In the genomic region with DNA sequence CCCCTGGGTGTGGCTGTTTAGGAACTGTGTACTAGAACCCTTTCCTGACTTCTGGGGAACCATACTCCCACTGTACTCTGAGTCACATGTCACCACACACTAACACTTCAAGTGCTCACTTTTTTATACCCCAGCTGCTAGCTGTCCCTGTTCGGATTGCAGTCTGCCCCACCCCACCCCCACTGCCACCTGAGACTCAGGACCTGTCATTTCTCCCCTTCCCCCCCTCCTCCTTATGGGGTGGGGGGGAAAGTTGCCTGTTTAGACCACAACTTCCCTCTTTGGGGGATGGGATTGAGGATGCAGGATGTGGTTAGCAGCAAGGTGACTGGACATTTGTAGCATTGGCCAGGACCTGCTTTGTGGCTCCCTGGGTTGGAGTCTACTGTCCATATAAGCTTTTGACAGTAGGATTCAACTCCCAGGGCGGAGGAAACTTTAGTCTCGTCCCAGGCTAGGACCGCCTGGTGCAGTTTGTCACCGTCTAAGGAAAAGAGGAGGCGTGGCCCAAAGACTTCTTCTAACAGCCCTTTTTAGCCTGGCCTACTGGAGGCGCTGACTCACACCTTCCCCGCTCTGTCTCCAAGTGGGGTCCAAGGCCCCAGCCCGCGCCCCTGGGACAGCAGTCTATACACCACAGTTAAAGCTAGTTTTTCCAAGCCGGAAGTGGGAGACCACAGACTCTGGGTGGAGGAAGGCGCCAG, we compare ENCODE assay signal across 8 mouse cellular contexts. TPM values are rescaled to one million over a fixed set of nuclear protein-coding genes. Genes with fewer than 3 reads are reported as not detected.
DNase-seq lines count a peak whose midpoint lies in the region; ATAC-seq lines count a peak whose summit lies in the region.

No protein-coding gene starts in this region.

- no peaks in the 10 kb centered on the region for H3K9me3 ChIP-seq in heart, embryonic 14.5 days (ENCODE audit: control insufficient read depth, low read length)
- no peaks in the 10 kb centered on the region for H3K9me3 ChIP-seq in embryonic facial prominence, embryonic 12.5 days
- no peaks in the 10 kb centered on the region for H3K9me3 ChIP-seq in liver, embryonic 16.5 days (replicated peaks; ENCODE audit: control insufficient read depth, low read length)

- H3K4me3 ChIP-seq in heart, embryonic 14.5 days (ENCODE audit: control insufficient read depth in 1 of 2, insufficient read depth in 1 of 2, low read depth in 1 of 2, low read length in 2 of 2), result peak overlapping the region; percentile 29 to 31; a peak in 1 of 4 replicates
- no peak overlapping the region for H3K4me3 ChIP-seq in embryonic facial prominence, embryonic 12.5 days
- peak overlapping the region; percentile 43; the same call in 1 of the 2 replicates for H3K4me3 ChIP-seq in liver, embryonic 16.5 days (ENCODE audit: low read depth, low read length)

- H3K9ac ChIP-seq in heart, embryonic 14.5 days (ENCODE audit: low read length), result no peak overlapping the region; the same call in 1 of the 2 replicates
- no peak overlapping the region for H3K9ac ChIP-seq in embryonic facial prominence, embryonic 12.5 days
- H3K9ac ChIP-seq in liver, embryonic 16.5 days (ENCODE audit: low read depth, low read length), result no peak overlapping the region

- peak overlapping the region; percentile 29 to 44; a peak in 3 of 4 replicates for H3K27ac ChIP-seq in heart, embryonic 14.5 days (replicated peaks in 1 of 2; ENCODE audit: control insufficient read depth in 1 of 2, insufficient read depth in 1 of 2, low read depth in 2 of 2, low read length in 2 of 2)
- no peak overlapping the region for H3K27ac ChIP-seq in embryonic facial prominence, embryonic 12.5 days
- peak overlapping the region; percentile 14; the same call in 1 of the 2 replicates for H3K27ac ChIP-seq in liver, embryonic 16.5 days (ENCODE audit: low read length)

- peaks cover 4% of the 10 kb centered on the region for H3K36me3 ChIP-seq in heart, embryonic 14.5 days (ENCODE audit: control insufficient read depth, insufficient read depth, low read length)
- no peaks in the 10 kb centered on the region for H3K36me3 ChIP-seq in embryonic facial prominence, embryonic 12.5 days
- no peaks in the 10 kb centered on the region for H3K36me3 ChIP-seq in liver, embryonic 16.5 days (ENCODE audit: control insufficient read depth, insufficient read depth)

- DNase-seq in heart, adult 9 months (ENCODE audit: low spot score in 2 of 2), result no peak
- DNase-seq in thymus, postnatal 10 days (ENCODE audit: low spot score in 2 of 2), result peak; percentile 33 to 34
- DNase-seq in urinary bladder, postnatal 25 days (ENCODE audit: low spot score), result no peak

- H3K4me2 ChIP-seq in heart, embryonic 14.5 days (ENCODE audit: low read length), result peak overlapping the region; percentile 69
- H3K4me2 ChIP-seq in embryonic facial prominence, embryonic 12.5 days (replicated peaks), result peak overlapping the region; percentile 42; the same call in 1 of the 2 replicates
- H3K4me2 ChIP-seq in liver, embryonic 16.5 days (ENCODE audit: low read depth, low read length), result peak overlapping the region; percentile 56

- H3K27me3 ChIP-seq in heart, embryonic 14.5 days (ENCODE audit: control insufficient read depth, insufficient read depth, low read length), result no peaks in the 10 kb centered on the region
- H3K27me3 ChIP-seq in embryonic facial prominence, embryonic 12.5 days, result no peaks in the 10 kb centered on the region
- no peaks in the 10 kb centered on the region for H3K27me3 ChIP-seq in liver, embryonic 16.5 days (ENCODE audit: control insufficient read depth, insufficient read depth, low read depth, low read length)

- 20% methylated on average over 12 of the region's 12 CpGs for WGBS in heart, embryonic 14.5 days
- 34% methylated on average over 12 of the region's 12 CpGs for WGBS in embryonic facial prominence, embryonic 12.5 days
- WGBS in liver, embryonic 16.5 days (ENCODE audit: insufficient replicate concordance), result 18% methylated on average over 12 of the region's 12 CpGs

- ATAC-seq in heart, embryonic 14.5 days (ENCODE audit: insufficient number of reproducible peaks, insufficient read depth, low FRiP score, low read depth), result no peak
- ATAC-seq in CD4-positive, CD25-positive, alpha-beta regulatory T cell, adult 4 months, result peak; percentile 40
- ATAC-seq in embryonic facial prominence, embryonic 12.5 days (ENCODE audit: insufficient number of reproducible peaks, insufficient read depth, low FRiP score, low TSS enrichment), result no peak
- ATAC-seq in liver, embryonic 16.5 days (ENCODE audit: low read depth), result no peak
- no peak for ATAC-seq in frontal cortex, adult (ENCODE audit: low TSS enrichment)

- peaks cover 7 to 9% of the 10 kb centered on the region in 2 experiments; a peak in 2 of 4 replicates for H3K4me1 ChIP-seq in heart, embryonic 14.5 days (ENCODE audit: control insufficient read depth in 2 of 2, insufficient read depth in 2 of 2, low read length in 2 of 2)
- H3K4me1 ChIP-seq in embryonic facial prominence, embryonic 12.5 days, result no peaks in the 10 kb centered on the region
- peaks cover 8% of the 10 kb centered on the region for H3K4me1 ChIP-seq in liver, embryonic 16.5 days (ENCODE audit: control insufficient read depth, low read depth, low read length)

RNA-seq across cellular contexts. Expression of gene Plp2, which starts 2.5 kb away (rescaled TPM):
- 194 and 196 TPM in 2 replicates for polyA plus RNA-seq in heart, embryonic 14.5 days (2014; fragmentation: Nextera tagmentation; extraction: Ambion mirVana)
- 100 to 1,000 TPM; 147 to 155 TPM for polyA plus RNA-seq in CD4-positive, CD25-positive, alpha-beta regulatory T cell, adult 4 months (2017; shearing (Covaris generic))
- 58.4 and 63.2 TPM in 2 replicates for polyA plus RNA-seq in embryonic facial prominence, embryonic 12.5 days (2016; fragmentation: Nextera tagmentation; extraction: Ambion mirVana)
- 24.8 and 29.2 TPM in 2 replicates for polyA plus RNA-seq in liver, embryonic 16.5 days (2015; fragmentation: Nextera tagmentation; extraction: Ambion mirVana)

RNA-seq across cellular contexts. Expression of gene Magix, which starts 7.3 kb away (rescaled TPM):
- 0.54 and 0.74 TPM in 2 replicates for polyA plus RNA-seq in heart, embryonic 14.5 days (2014; fragmentation: Nextera tagmentation; extraction: Ambion mirVana)
- polyA plus RNA-seq in CD4-positive, CD25-positive, alpha-beta regulatory T cell, adult 4 months (2017; shearing (Covaris generic)), result not detected
- 0.11 and 0.15 TPM in 2 replicates for polyA plus RNA-seq in embryonic facial prominence, embryonic 12.5 days (2016; fragmentation: Nextera tagmentation; extraction: Ambion mirVana)
- 0.12 TPM in 1 of 2 replicates, not detected in the other for polyA plus RNA-seq in liver, embryonic 16.5 days (2015; fragmentation: Nextera tagmentation; extraction: Ambion mirVana)

RNA-seq across cellular contexts. Expression of gene Prickle3, which starts 16.7 kb away (rescaled TPM):
- 6.2 and 7.8 TPM in 2 replicates for polyA plus RNA-seq in heart, embryonic 14.5 days (2014; fragmentation: Nextera tagmentation; extraction: Ambion mirVana)
- 1 to 10 TPM; 8.3 to 9.4 TPM for polyA plus RNA-seq in CD4-positive, CD25-positive, alpha-beta regulatory T cell, adult 4 months (2017; shearing (Covaris generic))
- polyA plus RNA-seq in embryonic facial prominence, embryonic 12.5 days (2016; fragmentation: Nextera tagmentation; extraction: Ambion mirVana), result 6.6 and 7.1 TPM in 2 replicates
- 1.4 and 2.3 TPM in 2 replicates for polyA plus RNA-seq in liver, embryonic 16.5 days (2015; fragmentation: Nextera tagmentation; extraction: Ambion mirVana)

RNA-seq across cellular contexts. Expression of gene Gpkow, which starts 23.2 kb away (rescaled TPM):
- 33.5 TPM in 2 replicates for polyA plus RNA-seq in heart, embryonic 14.5 days (2014; fragmentation: Nextera tagmentation; extraction: Ambion mirVana)
- 10 to 100 TPM; 50.8 to 69.7 TPM for polyA plus RNA-seq in CD4-positive, CD25-positive, alpha-beta regulatory T cell, adult 4 months (2017; shearing (Covaris generic))
- polyA plus RNA-seq in embryonic facial prominence, embryonic 12.5 days (2016; fragmentation: Nextera tagmentation; extraction: Ambion mirVana), result 38.7 and 39.6 TPM in 2 replicates
- polyA plus RNA-seq in liver, embryonic 16.5 days (2015; fragmentation: Nextera tagmentation; extraction: Ambion mirVana), result 13.4 and 14.0 TPM in 2 replicates

RNA-seq across cellular contexts. Expression of gene Syp, which starts 35.5 kb away (rescaled TPM):
- 0.24 and 2.0 TPM in 2 replicates for polyA plus RNA-seq in heart, embryonic 14.5 days (2014; fragmentation: Nextera tagmentation; extraction: Ambion mirVana)
- 1 to 10 TPM; 9.3 TPM for polyA plus RNA-seq in CD4-positive, CD25-positive, alpha-beta regulatory T cell, adult 4 months (2017; shearing (Covaris generic))
- polyA plus RNA-seq in embryonic facial prominence, embryonic 12.5 days (2016; fragmentation: Nextera tagmentation; extraction: Ambion mirVana), result 7.7 and 11.1 TPM in 2 replicates
- 0.25 and 0.32 TPM in 2 replicates for polyA plus RNA-seq in liver, embryonic 16.5 days (2015; fragmentation: Nextera tagmentation; extraction: Ambion mirVana)

Comparison
In these comparisons a context has a peak if more than half of its experiments do, and no peak if none do; other contexts are left out.
1. DNase-seq: peak in thymus, postnatal 10 days (2 of 2); none in heart, adult 9 months (0 of 2) and urinary bladder, postnatal 25 days (single experiment).
2. Peak in every context shown above with its lines, with median percentiles within 50 percentile points of each other: H3K4me2 ChIP-seq.